Mouse (Mus musculus) splenic B cell, adult 2 months (primary cell): Measurements from ENCODE around the gene Mark3.

Source experiments
- DNase-seq: peaks from one replicate; pipeline ENCODE4 v3.0.0-alpha.2; 2011; ENCODE audit warnings: low read depth, low spot score
- H3K27me3 ChIP-seq: 2 replicates; pipeline ENCODE4 v1.6.1; 2012; ENCODE audit warnings: mild to moderate bottlenecking, low read length, moderate library complexity, mixed read lengths; ENCODE audit not compliant: control insufficient read depth, poor library complexity, insufficient read depth, severe bottlenecking
- H3K36me3 ChIP-seq: 2 replicates; pipeline ENCODE4 v1.6.1; 2012; ENCODE audit warnings: mild to moderate bottlenecking, low read length, moderate library complexity, mixed read lengths; ENCODE audit not compliant: control insufficient read depth, poor library complexity, insufficient read depth, severe bottlenecking

Gene Mark3

GRCm38 (mm10) chr12:111574074-111574886, at the start of gene Mark3:
Mark3 (plus strand) TSS chr12:111574523.
- peak; percentile 97 for DNase-seq
- Histone ChIP-seq H3K36me3 (no peaks in the 10 kb centered on the region), H3K27me3 (no peaks in the 10 kb centered on the region)

GRCm38 (mm10) chr12:111524883-111525282, 49.4 kb upstream of the Mark3 start:
- H3K36me3 ChIP-seq, result no peaks in the 10 kb centered on the region
- no peak for DNase-seq
- peaks cover 2% of the 10 kb centered on the region; the same call in 1 of the 2 replicates for H3K27me3 ChIP-seq

- no peak for DNase-seq
- peaks cover 2% of the 10 kb centered on the region; the same call in 1 of the 2 replicates for H3K27me3 ChIP-seq
- no peaks in the 10 kb centered on the region for H3K36me3 ChIP-seq
Observed at GRCm38 (mm10) chr12:111527643-111528281, 46.6 kb upstream of the Mark3 start.

GRCm38 (mm10) chr12:111529192-111529591, 45.1 kb upstream of the Mark3 start:
- no peak for DNase-seq
- Histone ChIP-seq H3K36me3 (no peaks in the 10 kb centered on the region), H3K27me3 (peaks cover 2% of the 10 kb centered on the region; the same call in 1 of the 2 replicates)

GRCm38 (mm10) chr12:111533096-111533794, 41.1 kb upstream of the Mark3 start:
- no peaks in the 10 kb centered on the region for H3K27me3 ChIP-seq
- H3K36me3 ChIP-seq, result no peaks in the 10 kb centered on the region
- DNase-seq, result no peak

GRCm38 (mm10) chr12:111535281-111535680, 39.0 kb upstream of the Mark3 start:
- Histone ChIP-seq H3K36me3 (peaks cover 3% of the 10 kb centered on the region; the same call in 1 of the 2 replicates), H3K27me3 (no peaks in the 10 kb centered on the region)
- no peak for DNase-seq

GRCm38 (mm10) chr12:111535762-111536161, 38.6 kb upstream of the Mark3 start:
- peak; percentile 58 for DNase-seq
- H3K36me3 ChIP-seq, result peaks cover 5% of the 10 kb centered on the region; the same call in 1 of the 2 replicates
- H3K27me3 ChIP-seq, result no peaks in the 10 kb centered on the region

- DNase-seq, result no peak
- no peaks in the 10 kb centered on the region for H3K27me3 ChIP-seq
Observed at GRCm38 (mm10) chr12:111536746-111537145, 37.6 kb upstream of the Mark3 start.

GRCm38 (mm10) chr12:111537341-111537740, 37.0 kb upstream of the Mark3 start:
- DNase-seq, result no peak
- Histone ChIP-seq H3K36me3 (peaks cover 15% of the 10 kb centered on the region; the same call in 1 of the 2 replicates), H3K27me3 (no peaks in the 10 kb centered on the region)

More at GRCm38 (mm10) chr12:111536746-111537145, 37.6 kb upstream of the Mark3 start:
- peaks cover 11% of the 10 kb centered on the region; the same call in 1 of the 2 replicates for H3K36me3 ChIP-seq

- H3K36me3 ChIP-seq, result peaks cover 18% of the 10 kb centered on the region
- peak; percentile 99 for DNase-seq
- no peaks in the 10 kb centered on the region for H3K27me3 ChIP-seq
Observed at GRCm38 (mm10) chr12:111537796-111538291, 36.5 kb upstream of the Mark3 start, which contains the start of gene Eif5. Eif5 (plus strand) TSS chr12:111538016.

- DNase-seq, result peak; percentile 87
- no peaks in the 10 kb centered on the region for H3K27me3 ChIP-seq
- peaks cover 21% of the 10 kb centered on the region for H3K36me3 ChIP-seq
Observed at GRCm38 (mm10) chr12:111538292-111539040, 35.9 kb upstream of the Mark3 start.

- Histone ChIP-seq H3K36me3 (peaks cover 26% of the 10 kb centered on the region), H3K27me3 (no peaks in the 10 kb centered on the region)
- no peak for DNase-seq
Observed at GRCm38 (mm10) chr12:111539041-111539345, 35.3 kb upstream of the Mark3 start.

GRCm38 (mm10) chr12:111547070-111547469, 27.3 kb upstream of the Mark3 start:
- Histone ChIP-seq H3K36me3 (peaks cover 19% of the 10 kb centered on the region), H3K27me3 (no peaks in the 10 kb centered on the region)
- DNase-seq, result no peak
